Mouse (Mus musculus): ENCODE results near the gene Shd.
A peak's percentile ranks its signal among the peaks of the same experiment; 100 is the strongest.

The Shd gene

DNA sequence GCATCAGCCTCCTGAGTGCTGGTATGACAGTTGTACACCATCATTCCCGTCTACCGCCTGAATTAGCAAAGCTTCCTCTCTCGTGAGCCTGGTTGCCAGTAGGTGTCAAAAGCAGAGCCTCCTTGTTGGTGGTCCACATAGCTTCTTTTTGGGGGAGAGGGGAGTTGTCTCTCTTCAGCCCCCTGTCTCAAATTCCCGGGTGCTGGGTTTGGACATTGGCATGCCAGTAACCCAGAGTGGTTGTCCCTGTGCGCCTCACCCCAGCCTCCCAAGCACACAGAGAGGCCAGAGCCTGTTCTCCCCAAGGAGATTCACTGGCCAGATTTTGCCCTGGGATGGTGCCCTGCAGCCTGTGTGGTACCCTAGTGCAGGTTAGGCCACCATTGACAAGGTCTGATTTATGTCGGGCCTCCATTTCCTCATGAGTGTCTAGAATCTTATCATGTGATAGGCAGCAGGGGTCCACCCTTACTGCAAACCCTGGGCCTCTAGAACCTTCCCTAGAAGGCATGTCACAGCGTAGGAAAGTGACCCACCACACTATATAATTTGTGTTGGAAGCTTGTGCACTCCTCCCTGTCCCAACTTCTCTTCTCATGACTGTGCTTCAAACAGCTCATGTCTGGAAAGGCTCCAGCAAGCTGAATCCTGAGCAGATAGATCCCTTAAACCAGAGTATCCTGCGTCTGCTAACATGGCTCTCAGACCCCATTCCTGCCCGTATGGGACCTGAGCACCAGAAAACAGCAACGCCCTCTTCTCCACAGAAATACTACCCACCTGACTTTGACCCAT, 10.1 kb upstream of the Shd start:
- DNase-seq = no peak

GRCm38 (mm10) chr17:55960791-55961190, 9.5 kb upstream of the Shd start:
- no peak for DNase-seq

- no peak for DNase-seq
Measured at GRCm38 (mm10) chr17:55961631-55962030, 8.6 kb upstream of the Shd start.

GRCm38 (mm10) chr17:55963171-55963570, 7.1 kb upstream of the Shd start:
- DNase-seq = no peak

- DNase-seq = no peak
Measured at GRCm38 (mm10) chr17:55964496-55964895, 5.8 kb upstream of the Shd start.

DNA sequence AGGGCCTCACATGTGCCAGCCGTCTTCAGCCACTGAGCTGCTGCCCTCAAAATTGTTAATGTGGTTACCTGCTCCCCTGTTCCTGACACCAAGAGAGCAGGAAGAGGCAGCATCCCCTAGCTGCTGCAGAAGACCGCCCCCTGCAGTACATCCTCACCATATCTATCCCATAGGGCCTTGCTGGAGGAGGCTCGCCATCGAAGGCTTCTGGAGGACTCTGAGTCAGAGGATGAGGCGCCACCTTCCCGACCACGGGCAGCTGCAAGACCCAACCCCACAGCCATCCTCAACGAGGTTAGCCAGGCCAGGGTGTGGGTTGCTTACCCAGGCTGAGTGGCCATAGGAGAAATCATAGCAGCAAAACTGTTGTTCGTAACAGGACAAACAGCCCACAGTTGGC, 5.3 kb upstream of the Shd start:
- no peak for DNase-seq

- DNase-seq = peak in 1 of 2 experiments; percentile 36
Measured at GRCm38 (mm10) chr17:55967186-55967585, 3.1 kb upstream of the Shd start.

DNA sequence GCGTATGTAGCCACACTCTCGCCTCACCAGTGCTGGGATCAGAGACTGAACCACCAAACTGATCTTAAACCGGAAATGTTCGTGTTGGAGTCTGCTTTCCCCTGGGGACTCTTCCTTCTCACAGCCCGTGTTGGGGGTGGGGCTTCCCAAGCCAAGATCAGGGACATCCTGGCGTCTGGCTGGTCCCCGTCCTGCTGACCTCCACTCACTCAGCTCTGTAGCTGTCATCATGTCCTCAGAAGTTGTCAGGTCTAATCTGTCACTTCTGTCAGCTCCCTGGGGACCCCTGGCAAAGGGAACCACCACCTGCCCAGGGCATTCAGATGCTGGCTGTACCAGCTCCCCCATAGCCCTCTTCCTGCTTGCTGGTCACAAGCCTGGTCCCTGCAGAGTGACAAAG, 2.1 kb upstream of the Shd start:
- DNase-seq = no peak

DNA sequence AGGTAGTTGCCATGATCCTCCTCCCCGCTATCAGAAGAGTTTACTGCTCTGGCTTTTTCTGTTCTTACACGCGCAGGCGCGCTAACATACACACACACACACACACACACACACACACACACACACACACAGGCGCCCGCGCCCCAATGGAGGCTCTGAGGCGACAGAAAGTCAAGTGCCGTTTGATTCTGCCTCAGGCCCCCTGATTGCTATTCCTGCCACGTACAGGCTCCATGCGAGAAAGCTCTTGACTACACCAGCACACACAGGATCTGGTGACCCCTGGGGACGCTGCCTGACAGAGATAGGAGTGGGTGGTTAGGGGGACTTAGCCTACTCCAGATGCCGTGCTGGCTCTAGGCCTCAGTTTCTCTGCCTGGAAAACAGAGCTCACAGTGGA, 707 bp upstream of the Shd start:
- DNase-seq = no peak

DNA sequence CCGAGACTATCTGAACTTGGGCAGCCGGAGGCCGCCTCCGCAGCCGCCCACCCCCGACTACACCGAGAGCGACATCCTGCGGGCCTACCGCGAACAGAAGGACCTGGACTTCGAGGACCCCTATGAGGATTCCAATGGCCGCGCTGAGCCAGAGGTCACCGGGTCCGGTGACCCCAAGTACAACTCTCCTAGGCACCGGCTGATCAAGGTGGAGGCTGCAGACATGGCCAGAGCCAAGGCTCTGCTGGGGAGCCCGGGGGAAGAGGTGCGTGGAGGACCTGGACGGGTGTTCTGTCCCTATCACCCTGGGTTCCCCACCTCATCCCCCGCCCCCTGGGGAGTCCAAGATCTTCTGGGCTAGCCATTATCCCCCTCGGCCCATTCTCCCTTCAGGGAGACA, 1.2 kb downstream of the Shd start:
- DNase-seq = no peak

DNA sequence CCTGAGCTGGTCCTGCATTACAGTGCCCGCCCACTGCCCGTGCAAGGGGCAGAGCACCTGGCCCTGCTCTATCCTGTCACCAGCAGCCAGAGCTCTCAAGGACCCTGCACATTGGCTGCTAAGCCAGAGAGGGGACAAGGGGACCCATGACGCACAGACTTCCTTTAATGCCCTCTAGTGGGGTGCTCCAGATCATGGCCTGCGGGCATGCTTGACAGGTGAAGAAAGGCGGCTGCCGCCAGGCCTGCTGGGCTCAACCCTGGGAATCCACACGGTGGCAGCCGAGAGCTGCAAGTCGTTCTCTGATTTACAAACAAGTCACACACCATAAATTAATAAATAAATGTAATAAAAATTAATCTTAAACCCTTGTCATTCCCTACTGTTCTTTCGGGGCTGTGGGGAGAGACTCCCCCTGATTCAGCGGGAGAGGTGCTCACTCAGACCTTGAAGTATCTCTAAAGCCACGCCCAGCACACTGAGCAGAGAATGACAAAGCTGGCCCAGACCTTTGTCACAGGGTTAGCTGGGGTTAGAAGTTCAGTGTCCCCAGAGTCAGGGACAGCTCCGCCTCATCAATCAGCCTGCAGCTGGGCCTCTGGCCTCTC, 6.1 kb downstream of the Shd start:
- peak; percentile 88 to 91 for DNase-seq

- no peak for DNase-seq
Measured at GRCm38 (mm10) chr17:55977301-55977700, 7.0 kb downstream of the Shd start.

DNA sequence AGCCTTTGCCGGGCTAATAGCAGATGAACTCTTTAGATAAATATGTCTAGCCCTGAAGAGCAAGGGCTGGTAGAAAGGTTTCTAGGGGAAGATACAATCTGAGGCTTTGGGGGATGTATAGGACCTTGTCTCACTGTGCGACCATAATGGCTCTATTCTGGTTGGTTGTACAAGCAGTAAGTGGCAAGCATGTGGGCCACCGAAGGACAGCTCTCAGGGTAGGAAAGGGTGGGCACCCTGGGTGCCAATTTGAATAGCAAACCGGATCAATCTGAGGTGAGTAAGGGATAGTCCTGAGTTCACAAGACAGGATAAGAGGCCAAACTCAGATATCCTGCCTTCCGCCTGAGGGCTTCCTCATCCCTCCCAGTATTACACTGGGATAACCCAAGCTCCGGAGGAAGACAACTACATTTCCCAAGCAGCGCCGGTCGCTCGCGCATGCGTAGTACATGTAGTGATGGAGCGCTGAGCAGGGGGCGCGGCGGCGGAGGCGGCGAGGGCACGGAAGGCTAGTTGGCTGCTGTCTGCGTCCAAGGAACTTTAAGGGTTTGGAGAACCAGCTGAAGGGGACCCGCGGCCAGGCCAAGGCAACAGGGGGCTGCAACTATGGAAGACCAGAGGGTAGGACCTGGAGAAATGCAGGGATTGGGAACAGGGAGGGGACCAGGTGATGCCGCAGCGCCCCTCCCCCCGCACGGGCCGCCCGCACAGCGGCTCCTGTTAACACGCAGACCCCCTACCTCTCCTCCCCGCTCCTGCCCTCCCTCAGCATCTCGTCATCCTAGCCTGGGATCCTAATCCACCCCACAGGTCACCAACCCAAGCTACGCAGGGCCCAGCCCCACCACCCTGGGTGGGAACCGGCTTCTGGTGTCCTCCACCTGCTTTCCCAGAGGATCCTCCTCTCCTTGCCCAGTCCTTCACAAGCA, 16.0 kb downstream of the Shd start, which contains the start of gene Fsd1:
TSS of gene Fsd1 (plus strand) at position 480 of the 932 bp plus-strand sequence.
- DNase-seq = peak; percentile 84 to 87

GRCm38 (mm10) chr17:55990278-55990898, 20.1 kb downstream of the Shd start:
- no peak for DNase-seq

DNA sequence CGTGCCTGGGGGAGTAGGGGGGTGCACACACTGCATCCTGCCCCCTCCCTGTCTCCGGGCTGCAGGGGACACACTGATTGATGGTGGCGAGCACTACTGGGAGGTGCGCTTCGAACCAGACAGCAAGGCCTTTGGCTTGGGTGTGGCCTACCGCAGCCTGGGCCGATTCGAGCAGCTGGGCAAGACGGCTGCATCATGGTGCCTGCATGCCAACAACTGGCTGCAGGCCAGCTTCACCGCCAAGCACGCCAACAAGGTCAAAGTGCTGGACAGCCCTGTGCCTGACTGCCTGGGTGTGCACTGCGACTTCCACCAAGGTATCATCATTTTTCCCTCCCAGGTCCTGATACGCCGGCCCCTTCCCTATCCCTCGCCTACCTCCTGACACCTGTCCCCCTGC, 25.7 kb downstream of the Shd start:
- no peak for DNase-seq

DNA sequence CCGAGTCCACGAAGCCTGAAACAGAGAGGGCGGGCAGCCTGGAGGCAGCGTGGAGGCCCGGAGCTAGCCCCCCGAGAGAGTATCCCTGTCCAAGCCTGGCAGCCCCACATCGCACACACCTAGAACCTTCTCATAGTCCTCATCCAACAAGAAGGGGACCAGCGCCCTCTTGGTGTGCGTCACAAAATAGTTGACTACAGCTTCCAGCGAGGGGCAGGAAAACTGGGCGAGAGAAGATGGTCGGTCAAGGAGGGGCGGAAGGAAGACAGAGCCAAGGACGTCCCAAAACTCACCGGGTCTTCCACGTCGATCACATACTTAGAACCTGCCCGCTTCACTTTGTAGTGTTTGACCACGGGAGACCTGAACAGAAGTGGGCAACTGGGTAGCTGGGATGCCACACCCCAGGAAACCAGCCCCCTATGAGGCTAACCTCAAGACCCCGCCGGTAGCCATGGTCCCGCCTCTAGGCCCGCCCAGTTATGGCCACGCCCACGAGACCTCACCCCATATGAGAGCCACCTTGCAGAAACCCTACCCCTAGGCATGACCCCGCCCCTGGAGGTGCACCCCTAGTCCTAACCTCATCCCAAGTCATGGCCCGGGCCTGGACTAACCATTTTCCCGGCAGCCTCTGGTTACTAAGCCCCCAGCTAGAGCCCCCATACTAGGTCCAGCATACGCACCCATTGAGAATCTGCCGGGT, 29.7 kb downstream of the Shd start:
- no peak for DNase-seq

- DNase-seq = peak; percentile 42 to 52
Measured at GRCm38 (mm10) chr17:56003000-56003399, 32.7 kb downstream of the Shd start.

DNA sequence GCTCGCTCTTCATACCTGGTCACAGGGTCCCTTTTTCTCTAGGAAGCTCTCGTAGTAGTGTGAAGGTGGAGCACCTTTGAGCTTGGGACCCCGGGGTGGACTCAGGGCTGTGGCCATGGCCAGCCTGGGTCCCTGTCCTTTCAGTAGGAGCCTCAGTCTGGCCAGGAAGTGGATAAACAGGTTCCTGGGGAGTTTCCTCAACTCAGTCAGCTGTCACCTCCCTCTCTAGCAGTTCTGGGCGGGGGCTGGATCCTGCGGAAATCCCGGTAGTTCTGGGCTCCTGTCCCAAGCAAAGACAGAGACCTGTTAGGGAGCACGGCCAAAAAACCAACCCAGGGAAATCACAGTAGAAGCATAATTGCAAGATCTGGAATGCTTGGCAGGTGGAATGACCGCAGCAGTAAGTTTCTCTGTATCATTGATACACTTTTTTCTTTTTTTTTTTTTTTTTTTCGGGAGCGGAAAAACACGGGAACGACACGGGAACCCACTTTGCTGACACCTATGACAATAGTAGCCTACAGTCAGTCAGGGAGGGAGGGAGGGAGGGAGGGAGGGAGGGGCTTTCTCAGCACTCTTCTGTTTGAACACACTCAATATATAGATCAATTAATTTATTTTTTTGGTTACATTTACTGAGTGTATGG, 35.3 kb downstream of the Shd start, which contains the start of the genes Stap2 and Mpnd:
TSS of gene Stap2 (minus strand) at position 170 of the 647 bp plus-strand sequence.
TSS of gene Mpnd (plus strand) at position 297 of the 647 bp plus-strand sequence.
- DNase-seq = peak; percentile 56 to 65

DNA sequence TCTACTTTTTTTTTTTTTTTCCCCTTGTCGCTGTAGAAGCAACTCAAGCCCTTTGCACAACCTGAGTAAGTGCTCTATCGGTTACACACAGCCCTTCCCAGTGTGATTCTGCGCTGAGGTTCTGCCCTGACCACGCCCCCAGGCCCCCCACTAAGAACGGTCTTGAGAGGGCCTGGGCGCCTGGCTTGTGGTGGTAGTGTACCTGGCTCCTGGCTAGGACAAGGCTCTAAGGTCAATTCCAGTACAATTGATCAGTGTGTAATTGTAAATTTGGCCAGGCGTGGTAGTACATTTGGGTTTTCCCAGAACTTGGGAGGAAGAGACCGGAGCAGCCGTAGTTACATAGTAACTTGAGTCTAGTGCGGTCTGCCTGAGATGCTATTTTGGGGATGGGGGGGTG, 36.7 kb downstream of the Shd start:
- no peak for DNase-seq

DNA sequence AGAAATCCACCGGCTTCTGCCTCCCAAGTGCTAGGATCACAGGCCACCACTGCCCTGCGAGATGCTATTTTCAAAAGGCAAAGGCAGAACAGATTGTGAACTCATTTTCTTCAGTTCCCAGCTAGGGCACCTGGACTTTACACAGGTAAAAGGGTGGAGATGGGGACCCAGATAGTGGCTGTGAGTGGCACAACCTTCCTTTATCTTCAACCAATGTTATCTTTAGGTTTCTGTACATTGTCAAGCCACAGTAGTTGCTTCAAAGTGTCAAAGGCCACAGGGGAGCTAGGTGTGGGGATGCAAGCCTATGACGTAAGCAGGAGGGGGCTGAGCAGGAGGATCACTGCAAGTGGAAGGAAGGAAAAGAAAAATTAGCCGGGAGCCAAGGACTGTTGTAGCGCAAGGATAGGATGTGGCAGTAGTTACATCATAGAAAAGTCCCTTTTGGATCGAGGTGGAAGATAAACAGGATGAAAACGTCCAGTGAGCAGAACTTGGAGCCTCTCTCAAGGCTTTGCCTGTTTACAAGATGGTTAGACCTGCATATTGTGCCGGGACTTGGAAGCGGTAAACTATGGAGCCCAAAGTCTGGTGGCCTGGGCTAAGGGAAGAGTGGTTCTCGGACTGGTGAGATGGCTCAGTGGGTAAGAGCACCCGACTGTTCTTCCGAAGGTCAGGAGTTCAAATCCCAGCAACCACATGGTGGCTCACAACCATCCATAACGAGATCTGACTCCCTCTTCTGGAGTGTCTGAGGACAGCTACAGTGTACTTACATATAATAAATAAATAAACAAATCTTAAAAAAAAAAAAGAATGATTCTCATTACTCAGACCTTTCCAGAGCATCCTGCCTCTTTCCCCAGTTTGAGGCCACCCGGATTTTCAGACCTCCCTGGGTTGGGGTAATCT, 37.4 kb downstream of the Shd start:
- no peak for DNase-seq

Data from cerebellum, postnatal 36 days (tissue).